Mouse (Mus musculus): ENCODE data around the gene Igf1. TPM values are rescaled to one million over a fixed set of nuclear protein-coding genes. Genes with fewer than 3 reads are reported as not detected.

Igf1 gene
- polyA plus RNA-seq, 1 experiment, result not detected

- TF ChIP-seq GATA1 (IDR thresholded peaks at IDR 0.05; ENCODE audit: low read length), result no peak
These were observed 2.5 kb upstream of the Igf1 start for GRCm38 (mm10) chr10:87855423-87856122.

- TF ChIP-seq GATA1 (IDR thresholded peaks at IDR 0.05; ENCODE audit: low read length), result no peak
These were observed 680 bp upstream of the Igf1 start for GRCm38 (mm10) chr10:87857215-87857955.

GRCm38 (mm10) chr10:87858939-87859338 lies 874 bp downstream of the Igf1 start:
- no peak for TF ChIP-seq GATA1 (IDR thresholded peaks at IDR 0.05; ENCODE audit: low read length)

GRCm38 (mm10) chr10:87859453-87859852 lies 1.4 kb downstream of the Igf1 start:
- TF ChIP-seq GATA1 (IDR thresholded peaks at IDR 0.05; ENCODE audit: low read length), result no peak

- no peak for TF ChIP-seq GATA1 (IDR thresholded peaks at IDR 0.05; ENCODE audit: low read length)
These were observed 2.4 kb downstream of the Igf1 start for GRCm38 (mm10) chr10:87860181-87861103.

GRCm38 (mm10) chr10:87861104-87861455 lies 3.0 kb downstream of the Igf1 start:
- no peak for TF ChIP-seq GATA1 (IDR thresholded peaks at IDR 0.05; ENCODE audit: low read length)

- no peak for TF ChIP-seq GATA1 (IDR thresholded peaks at IDR 0.05; ENCODE audit: low read length)
These were observed 4.8 kb downstream of the Igf1 start for GRCm38 (mm10) chr10:87862899-87863298.

GRCm38 (mm10) chr10:87863326-87863725 lies 5.3 kb downstream of the Igf1 start:
- no peak for TF ChIP-seq GATA1 (IDR thresholded peaks at IDR 0.05; ENCODE audit: low read length)

GRCm38 (mm10) chr10:87865712-87866111 lies 7.6 kb downstream of the Igf1 start:
- no peak for TF ChIP-seq GATA1 (IDR thresholded peaks at IDR 0.05; ENCODE audit: low read length)

- no peak for TF ChIP-seq GATA1 (IDR thresholded peaks at IDR 0.05; ENCODE audit: low read length)
These were observed 8.4 kb downstream of the Igf1 start for GRCm38 (mm10) chr10:87866448-87866847.

- no peak for TF ChIP-seq GATA1 (IDR thresholded peaks at IDR 0.05; ENCODE audit: low read length)
These were observed 9.2 kb downstream of the Igf1 start for GRCm38 (mm10) chr10:87867217-87867616.

GRCm38 (mm10) chr10:87867631-87868030 lies 9.6 kb downstream of the Igf1 start:
- TF ChIP-seq GATA1 (IDR thresholded peaks at IDR 0.05; ENCODE audit: low read length), result no peak

GRCm38 (mm10) chr10:87868349-87869053 lies 10.4 kb downstream of the Igf1 start:
- no peak for TF ChIP-seq GATA1 (IDR thresholded peaks at IDR 0.05; ENCODE audit: low read length)

GRCm38 (mm10) chr10:87869151-87869550 lies 11.1 kb downstream of the Igf1 start:
- TF ChIP-seq GATA1 (IDR thresholded peaks at IDR 0.05; ENCODE audit: low read length), result no peak

- no peak for TF ChIP-seq GATA1 (IDR thresholded peaks at IDR 0.05; ENCODE audit: low read length)
These were observed 11.6 kb downstream of the Igf1 start for GRCm38 (mm10) chr10:87869691-87870090.
